Mouse (Mus musculus) E14TG2a.4 (cell line): ENCODE measurements at regions not wholly inside any gene's neighbourhood (a gene's known extent, or its start where the extent isn't known, plus 50 kb on each side); places are given as distances from the start of the nearest gene placed in this dataset.
A peak's percentile ranks its signal among the peaks of the same experiment; 100 is the strongest.

Experiments used
- H3K27me3 ChIP-seq: 2 replicates; pipeline ENCODE4 v1.6.1; 2014; ENCODE audit warnings: low read length, control low read depth; ENCODE audit not compliant: insufficient read depth
- H3K36me3 ChIP-seq: 2 replicates; pipeline ENCODE4 v1.6.1; 2014; ENCODE audit warnings: low read length, control low read depth; ENCODE audit not compliant: insufficient read depth
- H3K4me1 ChIP-seq: replicated peaks from 2 replicates; pipeline ENCODE4 v1.6.1; 2014; ENCODE audit warnings: low read depth, low read length, control low read depth
- H3K4me3 ChIP-seq: replicated peaks from 2 replicates; pipeline ENCODE4 v1.5.1; 2014; ENCODE audit warnings: mild to moderate bottlenecking, low read length
- H3K9me3 ChIP-seq: 2 replicates; pipeline ENCODE4 v1.6.1; 2014; ENCODE audit warnings: low read length, control low read depth
- CTCF ChIP-seq: conservative IDR thresholded peaks from 2 replicates; pipeline ENCODE4 v1.5.1; 2014; ENCODE audit warnings: low read length
- NANOG ChIP-seq: IDR thresholded peaks from 2 replicates; pipeline ENCODE4 v1.6.1; 2014; ENCODE audit warnings: borderline replicate concordance, low read length, mixed read lengths
- POU5F1 ChIP-seq: IDR thresholded peaks from 2 replicates; pipeline ENCODE4 v1.6.1; 2014; ENCODE audit warnings: low read length, borderline replicate concordance

GRCm38 (mm10) chr13:5548768-5549167 is 312.5 kb upstream of the Klf6 start:
- TF ChIP-seq POU5F1 = no peak
- H3K36me3 ChIP-seq = no peaks in the 10 kb centered on the region
- H3K27me3 ChIP-seq = no peaks in the 10 kb centered on the region
- H3K9me3 ChIP-seq = peaks cover 4% of the 10 kb centered on the region; the same call in 1 of the 2 replicates
- H3K4me1 ChIP-seq = peaks cover 50% of the 10 kb centered on the region
- H3K4me3 ChIP-seq = no peak overlapping the region

- H3K36me3 ChIP-seq = no peaks in the 10 kb centered on the region
- H3K4me3 ChIP-seq = no peak overlapping the region
- peaks cover 50% of the 10 kb centered on the region for H3K4me1 ChIP-seq
- TF ChIP-seq NANOG (no peak), CTCF (no peak), POU5F1 (no peak)
- H3K9me3 ChIP-seq = peaks cover 4% of the 10 kb centered on the region; the same call in 1 of the 2 replicates
- no peaks in the 10 kb centered on the region for H3K27me3 ChIP-seq
Measured at GRCm38 (mm10) chr13:5549175-5549574, 312.1 kb upstream of the Klf6 start.

GRCm38 (mm10) chr13:5549747-5550146 is 311.5 kb upstream of the Klf6 start:
- no peaks in the 10 kb centered on the region for H3K36me3 ChIP-seq
- H3K4me3 ChIP-seq = no peak overlapping the region
- H3K27me3 ChIP-seq = no peaks in the 10 kb centered on the region
- peaks cover 4% of the 10 kb centered on the region; the same call in 1 of the 2 replicates for H3K9me3 ChIP-seq
- peaks cover 50% of the 10 kb centered on the region for H3K4me1 ChIP-seq
- no peak for TF ChIP-seq NANOG
- TF ChIP-seq CTCF = no peak
- TF ChIP-seq POU5F1 = no peak

- Histone ChIP-seq H3K9me3 (peaks cover 4% of the 10 kb centered on the region; the same call in 1 of the 2 replicates), H3K4me3 (no peak overlapping the region), H3K27me3 (no peaks in the 10 kb centered on the region), H3K36me3 (no peaks in the 10 kb centered on the region), H3K4me1 (peaks cover 50% of the 10 kb centered on the region)
- TF ChIP-seq POU5F1 (no peak), NANOG (peak; percentile 78)
Measured at GRCm38 (mm10) chr13:5550354-5550753, 310.9 kb upstream of the Klf6 start.

GRCm38 (mm10) chr13:5551131-5551530 is 310.2 kb upstream of the Klf6 start:
- no peak for TF ChIP-seq NANOG
- no peak for TF ChIP-seq POU5F1
- no peak for TF ChIP-seq CTCF
- H3K9me3 ChIP-seq = peaks cover 4% of the 10 kb centered on the region; the same call in 1 of the 2 replicates
- H3K4me3 ChIP-seq = no peak overlapping the region; the same call in 1 of the 2 replicates
- no peaks in the 10 kb centered on the region for H3K36me3 ChIP-seq
- no peaks in the 10 kb centered on the region for H3K27me3 ChIP-seq
- H3K4me1 ChIP-seq = peaks cover 50% of the 10 kb centered on the region

GRCm38 (mm10) chr13:5553461-5553860 is 307.8 kb upstream of the Klf6 start:
- TF ChIP-seq CTCF = no peak
- no peak for TF ChIP-seq POU5F1
- TF ChIP-seq NANOG = no peak
- Histone ChIP-seq H3K9me3 (peaks cover 4% of the 10 kb centered on the region; the same call in 1 of the 2 replicates), H3K36me3 (no peaks in the 10 kb centered on the region), H3K4me3 (no peak overlapping the region), H3K4me1 (peaks cover 46% of the 10 kb centered on the region), H3K27me3 (no peaks in the 10 kb centered on the region)

- no peaks in the 10 kb centered on the region for H3K27me3 ChIP-seq
- H3K4me1 ChIP-seq = peaks cover 4% of the 10 kb centered on the region
- no peak overlapping the region for H3K4me3 ChIP-seq
- H3K36me3 ChIP-seq = no peaks in the 10 kb centered on the region
- no peaks in the 10 kb centered on the region for H3K9me3 ChIP-seq
- TF ChIP-seq NANOG = no peak
- no peak for TF ChIP-seq POU5F1
- no peak for TF ChIP-seq CTCF
Measured at GRCm38 (mm10) chr13:5558095-5558494, 303.2 kb upstream of the Klf6 start.

GRCm38 (mm10) chr13:5566479-5566878 is 294.8 kb upstream of the Klf6 start:
- H3K4me1 ChIP-seq = no peaks in the 10 kb centered on the region
- no peaks in the 10 kb centered on the region for H3K36me3 ChIP-seq
- TF ChIP-seq CTCF (no peak), POU5F1 (no peak), NANOG (no peak)
- no peaks in the 10 kb centered on the region for H3K9me3 ChIP-seq
- no peak overlapping the region for H3K4me3 ChIP-seq
- H3K27me3 ChIP-seq = no peaks in the 10 kb centered on the region

- Histone ChIP-seq H3K9me3 (no peaks in the 10 kb centered on the region), H3K4me3 (no peak overlapping the region), H3K36me3 (no peaks in the 10 kb centered on the region), H3K4me1 (no peaks in the 10 kb centered on the region), H3K27me3 (no peaks in the 10 kb centered on the region)
- TF ChIP-seq CTCF (no peak), NANOG (no peak), POU5F1 (no peak)
Measured at GRCm38 (mm10) chr13:5566896-5567295, 294.4 kb upstream of the Klf6 start.
